Mouse (Mus musculus) kidney, adult 11 months (tissue): ENCODE data around the gene Hoxd10.

ENCODE experiments used
- DNase-seq: peaks from one replicate; pipeline ENCODE4 v3.0.0; 2022

The Hoxd10 gene

GRCm38 (mm10) chr2:74732513-74733316, 41.0 kb downstream of the Hoxd10 start:
- no peak for DNase-seq

- no peak for DNase-seq
These were observed 41.6 kb downstream of the Hoxd10 start for GRCm38 (mm10) chr2:74733317-74733661.

GRCm38 (mm10) chr2:74733765-74734164, 42.0 kb downstream of the Hoxd10 start:
- no peak for DNase-seq

- DNase-seq = no peak
These were observed 42.7 kb downstream of the Hoxd10 start for GRCm38 (mm10) chr2:74734451-74734850.

- DNase-seq = no peak
These were observed 43.5 kb downstream of the Hoxd10 start for GRCm38 (mm10) chr2:74734996-74735811.

- DNase-seq = no peak
These were observed 44.3 kb downstream of the Hoxd10 start for GRCm38 (mm10) chr2:74735851-74736687.

GRCm38 (mm10) chr2:74736688-74737577, 45.2 kb downstream of the Hoxd10 start:
- DNase-seq = no peak

- DNase-seq = no peak
These were observed 45.9 kb downstream of the Hoxd10 start for GRCm38 (mm10) chr2:74737578-74738070.

GRCm38 (mm10) chr2:74738623-74739475, 47.1 kb downstream of the Hoxd10 start:
- DNase-seq = no peak

GRCm38 (mm10) chr2:74739476-74739800, 47.7 kb downstream of the Hoxd10 start:
- DNase-seq = no peak

- DNase-seq = no peak
These were observed 48.1 kb downstream of the Hoxd10 start for GRCm38 (mm10) chr2:74739869-74740268.

- DNase-seq = no peak
These were observed 48.8 kb downstream of the Hoxd10 start for GRCm38 (mm10) chr2:74740311-74741091.

GRCm38 (mm10) chr2:74741252-74741978, 49.7 kb downstream of the Hoxd10 start:
- DNase-seq = no peak

- no peak for DNase-seq
These were observed 50.2 kb downstream of the Hoxd10 start for GRCm38 (mm10) chr2:74741979-74742277.
